Mouse (Mus musculus) embryonic facial prominence, embryonic 11.5 days (tissue): ENCODE measurements at regions not wholly inside any gene's neighbourhood (a gene's known extent, or its start where the extent isn't known, plus 50 kb on each side); places are given as distances from the start of the nearest gene placed in this dataset.

Experiments
- ATAC-seq: fragments of 200-750 bp; cut with Nextera tagmentation; replicated peaks from 2 replicates; pipeline ENCODE4 v1.8.0; 2017; ENCODE audit warnings: low read depth; ENCODE audit not compliant: insufficient number of reproducible peaks, low FRiP score, low TSS enrichment
- DNase-seq: peaks from one replicate; pipeline ENCODE4 v3.0.0-alpha.2; 2015; ENCODE audit warnings: low spot score
- H3K27ac ChIP-seq: fragments of 300-500 bp; sonication (generic); replicated peaks from 2 replicates; pipeline ENCODE4 v1.5.1; 2014; ENCODE audit warnings: mild to moderate bottlenecking, low read depth, low read length, control low read depth
- H3K27me3 ChIP-seq: fragments of 300-500 bp; sonication (generic); 2 replicates; pipeline ENCODE4 v1.6.1; 2014; ENCODE audit warnings: mild to moderate bottlenecking, low read length, moderate library complexity, mixed read lengths; ENCODE audit not compliant: control insufficient read depth, insufficient read depth
- H3K36me3 ChIP-seq: fragments of 300-500 bp; sonication (generic); replicated peaks from 2 replicates; pipeline ENCODE4 v1.6.1; 2014; ENCODE audit warnings: low read depth, mild to moderate bottlenecking, low read length, moderate library complexity, mixed read lengths; ENCODE audit not compliant: control insufficient read depth, insufficient read depth
- H3K4me1 ChIP-seq: fragments of 300-500 bp; sonication (generic); 2 replicates; pipeline ENCODE4 v1.6.1; 2014; ENCODE audit warnings: low read length, mixed read lengths; ENCODE audit not compliant: control insufficient read depth, insufficient read depth
- H3K4me2 ChIP-seq: fragments of 300-500 bp; sonication (generic); 2 replicates; pipeline ENCODE4 v1.6.1; 2014; ENCODE audit warnings: low read depth, mild to moderate bottlenecking, control low read depth, low read length, moderate library complexity
- H3K4me3 ChIP-seq: fragments of 300-500 bp; sonication (generic); 2 replicates; pipeline ENCODE4 v1.5.1; 2014; ENCODE audit warnings: low read depth, low read length, control low read depth
- H3K9ac ChIP-seq: fragments of 300-500 bp; sonication (generic); replicated peaks from 2 replicates; pipeline ENCODE4 v1.6.1; 2014; ENCODE audit warnings: mild to moderate bottlenecking, control low read depth, low read length
- H3K9me3 ChIP-seq: fragments of 300-500 bp; sonication (generic); replicated peaks from 2 replicates; pipeline ENCODE4 v1.6.1; 2016; ENCODE audit warnings: mild to moderate bottlenecking, low read length, inconsistent platforms, mixed read lengths; ENCODE audit not compliant: control insufficient read depth
- WGBS: fragments of 180-500 bp; shearing (Covaris S2); extraction: QIAGEN DNeasy Blood & Tissue Kit; methylation state at CpG from one replicate; pipeline ENCODE4 v1.1.7; 2014; 5-methylcytosine and 5-hydroxymethylcytosine counted together

DNA sequence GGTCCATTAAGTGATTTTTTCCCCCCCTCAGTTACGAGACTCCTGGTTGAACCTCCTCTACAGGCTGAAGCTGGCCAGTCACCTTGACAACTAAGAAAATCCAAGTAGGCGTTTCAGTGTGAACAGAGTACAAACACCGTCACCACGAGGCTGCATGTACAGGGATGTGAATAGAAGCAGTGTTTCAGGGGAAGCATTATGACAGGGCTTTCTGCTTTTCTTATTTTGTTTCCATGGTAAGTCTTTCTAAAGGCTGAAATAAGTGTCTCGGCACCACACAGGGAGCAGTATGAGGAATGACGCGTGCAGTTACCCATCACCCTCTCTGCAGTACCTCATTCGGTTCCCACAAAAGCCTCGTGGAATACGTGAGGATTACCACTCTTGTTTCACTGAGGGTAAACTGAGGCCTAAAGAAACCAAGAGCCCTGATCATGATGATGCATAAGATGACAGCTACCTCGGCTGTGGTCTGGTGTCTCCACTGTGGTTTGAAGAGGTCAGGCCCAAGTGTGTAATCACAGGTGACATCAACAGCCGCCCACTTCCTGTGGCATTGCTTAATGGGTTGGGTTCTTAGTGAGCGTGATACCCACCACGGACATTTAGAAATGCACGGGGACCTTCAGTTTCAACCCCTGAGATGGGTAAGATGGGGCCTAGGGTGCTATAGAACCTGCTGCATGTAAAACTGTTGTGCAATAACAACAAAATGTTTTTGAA lies 230.5 kb downstream of the Foxo1 start:
- 88% methylated on average over 15 of the region's 15 CpGs for WGBS
- H3K4me3 ChIP-seq: no peak overlapping the region
- ATAC-seq: no peak
- H3K27me3 ChIP-seq: no peaks in the 10 kb centered on the region
- H3K36me3 ChIP-seq: no peaks in the 10 kb centered on the region
- H3K9ac ChIP-seq: no peak overlapping the region
- no peak for DNase-seq
- H3K9me3 ChIP-seq: no peaks in the 10 kb centered on the region
- H3K4me1 ChIP-seq: no peaks in the 10 kb centered on the region
- H3K4me2 ChIP-seq: no peak overlapping the region
- H3K27ac ChIP-seq: no peak overlapping the region

DNA sequence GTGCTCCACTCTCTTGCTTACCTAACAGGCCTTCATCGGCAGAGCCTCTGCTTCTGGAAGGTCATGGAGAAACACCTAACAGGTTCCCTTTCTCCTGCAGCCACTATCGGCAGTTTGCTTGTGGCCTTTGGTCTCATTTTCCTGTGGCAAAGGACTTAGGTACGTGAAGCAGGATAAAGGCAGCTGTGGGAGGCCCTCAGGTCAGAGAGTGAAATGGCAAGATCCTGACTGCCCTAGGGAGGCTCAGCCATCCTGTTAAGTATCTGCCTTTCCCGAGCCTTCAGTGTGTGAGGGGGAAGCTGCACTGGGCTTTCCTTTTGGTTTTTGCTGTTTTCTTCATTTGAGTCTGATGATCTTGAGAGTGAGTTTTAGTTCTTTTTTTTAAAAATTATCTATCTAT lies 228.8 kb downstream of the Foxo1 start:
- no peaks in the 10 kb centered on the region for H3K9me3 ChIP-seq
- no peaks in the 10 kb centered on the region for H3K4me1 ChIP-seq
- no peak overlapping the region for H3K4me3 ChIP-seq
- DNase-seq (no peak), ATAC-seq (no peak)
- H3K9ac ChIP-seq: no peak overlapping the region
- 76% methylated on average over 4 of the region's 4 CpGs for WGBS
- no peak overlapping the region for H3K27ac ChIP-seq
- H3K4me2 ChIP-seq: no peak overlapping the region
- no peaks in the 10 kb centered on the region for H3K27me3 ChIP-seq
- no peaks in the 10 kb centered on the region for H3K36me3 ChIP-seq

DNA sequence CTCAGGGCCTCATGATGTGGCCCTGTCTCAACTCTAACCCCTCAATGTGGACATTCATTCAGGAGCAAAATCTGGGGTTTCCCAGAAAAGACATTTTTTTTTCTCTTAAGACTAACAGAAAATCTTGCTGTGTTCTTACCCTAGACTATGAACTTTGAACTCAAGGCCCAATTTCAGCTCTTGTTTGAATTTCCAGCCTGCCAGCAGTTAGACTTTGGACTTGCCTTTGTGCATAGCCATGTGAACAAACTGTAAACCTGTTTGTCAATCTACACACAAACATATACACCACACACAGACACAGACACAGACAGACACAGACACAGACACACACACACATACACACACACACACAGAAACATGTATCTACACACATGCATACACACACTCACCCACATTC lies 227.3 kb downstream of the Foxo1 start:
- H3K9ac ChIP-seq: no peak overlapping the region
- H3K4me1 ChIP-seq: no peaks in the 10 kb centered on the region
- H3K36me3 ChIP-seq: no peaks in the 10 kb centered on the region
- ATAC-seq: no peak
- no peak overlapping the region for H3K4me2 ChIP-seq
- no peaks in the 10 kb centered on the region for H3K9me3 ChIP-seq
- no peak overlapping the region for H3K27ac ChIP-seq
- no peaks in the 10 kb centered on the region for H3K27me3 ChIP-seq
- no peak overlapping the region for H3K4me3 ChIP-seq
- DNase-seq: no peak

DNA sequence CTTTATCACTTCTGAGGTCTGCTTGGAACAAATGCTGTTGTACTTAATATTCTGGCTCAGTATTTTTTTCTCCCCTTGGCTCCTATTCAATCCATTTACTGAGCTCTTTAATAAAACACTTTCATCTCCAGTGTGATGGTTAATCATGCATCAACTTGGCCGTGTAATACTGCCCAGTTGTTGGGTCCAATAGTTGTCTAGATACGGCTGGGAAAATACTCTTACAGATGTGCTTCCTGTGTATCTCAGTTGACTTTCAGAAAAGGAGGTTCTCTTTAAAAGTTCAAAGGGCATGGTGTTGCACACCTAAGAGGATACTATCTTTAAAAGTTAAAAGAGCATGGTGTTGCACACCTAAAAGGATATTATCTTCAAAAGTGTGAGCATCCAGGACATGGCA lies 226.8 kb downstream of the Foxo1 start:
- no peak overlapping the region for H3K4me3 ChIP-seq
- no peak for ATAC-seq
- H3K9me3 ChIP-seq: no peaks in the 10 kb centered on the region
- H3K9ac ChIP-seq: no peak overlapping the region
- H3K36me3 ChIP-seq: no peaks in the 10 kb centered on the region
- H3K27me3 ChIP-seq: no peaks in the 10 kb centered on the region
- H3K4me1 ChIP-seq: no peaks in the 10 kb centered on the region
- no peak for DNase-seq
- no peak overlapping the region for H3K4me2 ChIP-seq
- H3K27ac ChIP-seq: no peak overlapping the region
- WGBS: 74% methylated on average over 2 of the region's 2 CpGs

DNA sequence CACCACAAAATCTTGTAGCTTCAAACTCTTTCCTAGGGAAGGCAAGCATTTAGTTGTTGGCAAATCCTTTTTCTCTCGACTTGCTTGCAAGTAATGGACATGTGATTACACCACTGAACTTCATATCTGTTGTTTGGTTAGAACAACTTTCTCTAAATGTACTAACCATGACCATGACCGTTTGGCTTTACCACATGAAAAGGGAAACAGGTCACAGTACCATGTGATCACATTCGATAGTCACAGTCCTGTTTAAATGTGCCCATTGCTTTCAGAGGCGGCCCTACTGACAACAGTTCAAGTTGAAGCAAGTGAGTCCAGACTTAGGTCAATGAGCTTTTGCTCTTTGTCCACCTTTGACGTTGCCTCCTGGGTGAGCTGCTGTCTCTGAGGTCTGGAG lies 211.1 kb downstream of the Foxo1 start:
- no peak overlapping the region for H3K9ac ChIP-seq
- no peaks in the 10 kb centered on the region for H3K9me3 ChIP-seq
- H3K4me2 ChIP-seq: no peak overlapping the region
- no peak for ATAC-seq
- H3K4me1 ChIP-seq: no peaks in the 10 kb centered on the region
- no peak overlapping the region for H3K27ac ChIP-seq
- 84% methylated on average over 5 of the region's 5 CpGs for WGBS
- H3K4me3 ChIP-seq: no peak overlapping the region
- no peak for DNase-seq
- H3K27me3 ChIP-seq: no peaks in the 10 kb centered on the region
- H3K36me3 ChIP-seq: no peaks in the 10 kb centered on the region

DNA sequence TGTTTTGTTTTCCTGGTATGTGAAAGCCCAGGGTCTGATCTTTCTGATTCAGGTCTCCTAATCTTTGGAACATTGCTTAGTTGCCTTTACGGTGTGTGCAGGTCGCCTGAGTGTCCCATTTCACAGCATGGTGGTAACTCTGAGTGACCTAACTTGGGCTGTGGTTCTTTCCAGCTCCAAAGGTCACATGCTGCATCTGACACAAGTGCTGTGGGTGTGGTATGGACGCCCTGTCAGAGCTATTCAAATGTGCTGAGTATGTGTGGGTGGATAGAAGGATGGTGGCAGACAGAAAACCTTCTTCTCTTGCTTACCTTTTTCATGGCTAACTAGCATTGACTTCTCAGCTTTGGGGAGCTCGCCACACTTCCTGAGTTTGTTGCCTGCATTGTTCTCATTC lies 201.8 kb downstream of the Foxo1 start:
- Histone ChIP-seq H3K9me3 (peaks cover 5% of the 10 kb centered on the region; the same call in 1 of the 2 replicates), H3K4me2 (no peak overlapping the region), H3K36me3 (no peaks in the 10 kb centered on the region), H3K4me1 (no peaks in the 10 kb centered on the region), H3K27ac (no peak overlapping the region), H3K4me3 (no peak overlapping the region), H3K27me3 (no peaks in the 10 kb centered on the region), H3K9ac (no peak overlapping the region)
- no peak for DNase-seq
- ATAC-seq: no peak
- WGBS: 77% methylated on average over 4 of the region's 4 CpGs

DNA sequence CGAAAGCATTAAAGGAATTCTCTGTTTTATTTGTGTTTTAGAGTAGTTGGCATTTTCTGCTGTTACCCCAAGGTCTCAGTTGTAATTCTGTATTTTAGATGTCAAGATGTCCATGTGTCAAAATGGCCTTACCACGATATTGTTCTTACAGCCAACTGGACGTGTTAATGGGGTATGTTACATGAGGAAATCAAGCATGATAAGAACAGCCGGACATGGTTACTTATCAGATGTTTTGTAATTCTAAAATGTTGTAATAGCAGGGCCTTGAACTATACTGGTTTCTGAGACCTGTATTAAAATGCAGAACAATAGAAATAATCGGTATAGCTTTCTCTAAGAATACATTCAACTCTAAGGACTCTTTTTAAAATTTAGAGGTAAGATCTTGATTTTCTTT lies 201.3 kb downstream of the Foxo1 start:
- no peak overlapping the region for H3K27ac ChIP-seq
- H3K9ac ChIP-seq: no peak overlapping the region
- peaks cover 5% of the 10 kb centered on the region; the same call in 1 of the 2 replicates for H3K9me3 ChIP-seq
- no peak for DNase-seq
- H3K36me3 ChIP-seq: no peaks in the 10 kb centered on the region
- no peak overlapping the region for H3K4me3 ChIP-seq
- WGBS: 93% methylated on average over 5 of the region's 5 CpGs
- H3K4me1 ChIP-seq: no peaks in the 10 kb centered on the region
- H3K27me3 ChIP-seq: no peaks in the 10 kb centered on the region
- no peak for ATAC-seq
- no peak overlapping the region for H3K4me2 ChIP-seq

DNA sequence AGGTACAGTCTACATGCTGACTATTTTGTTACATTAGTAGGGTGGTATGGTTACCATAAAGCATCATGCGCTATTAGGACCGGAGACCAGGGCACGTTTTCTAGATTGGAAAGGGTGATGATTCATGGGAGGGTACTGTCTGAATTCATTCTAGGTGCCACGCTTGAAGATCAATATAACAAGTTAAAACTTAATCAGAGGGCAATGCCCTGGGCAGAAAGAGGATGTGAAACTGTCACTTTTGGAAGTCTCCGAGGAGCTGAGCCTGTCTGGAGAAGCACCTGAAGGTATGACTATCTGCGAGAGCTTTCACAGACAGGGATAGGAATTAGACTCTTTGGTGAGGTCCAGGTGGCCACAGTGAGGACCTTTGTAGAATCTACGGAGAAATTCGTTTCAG lies 200.2 kb downstream of the Foxo1 start:
- H3K36me3 ChIP-seq: no peaks in the 10 kb centered on the region
- H3K9ac ChIP-seq: no peak overlapping the region
- H3K4me2 ChIP-seq: no peak overlapping the region
- H3K4me1 ChIP-seq: no peaks in the 10 kb centered on the region
- H3K9me3 ChIP-seq: peaks cover 5% of the 10 kb centered on the region; the same call in 1 of the 2 replicates
- H3K4me3 ChIP-seq: no peak overlapping the region
- no peak overlapping the region for H3K27ac ChIP-seq
- no peaks in the 10 kb centered on the region for H3K27me3 ChIP-seq
- WGBS: 93% methylated on average over 8 of the region's 8 CpGs
- DNase-seq: no peak
- no peak for ATAC-seq
